Mouse (Mus musculus) thymus, adult 2 months (tissue): ENCODE measurements around the gene Sfswap.

Source experiments
- CTCF ChIP-seq: fragments of 200-500 bp; IDR thresholded peaks from 2 replicates; pipeline ENCODE4 v1.5.1; 2012; ENCODE audit warnings: mild to moderate bottlenecking, control low read depth, low read length, moderate library complexity, borderline replicate concordance; ENCODE audit not compliant: control insufficient read depth, poor library complexity, insufficient read depth; ENCODE audit errors: extremely low read depth
- POLR2A ChIP-seq: fragments of 200-500 bp; IDR thresholded peaks from 2 replicates; pipeline ENCODE4 v1.6.1; 2012; ENCODE audit warnings: mild to moderate bottlenecking, low read length, control low read depth, moderate library complexity; ENCODE audit not compliant: control insufficient read depth, poor library complexity, insufficient read depth; ENCODE audit errors: extremely low read depth

DNA sequence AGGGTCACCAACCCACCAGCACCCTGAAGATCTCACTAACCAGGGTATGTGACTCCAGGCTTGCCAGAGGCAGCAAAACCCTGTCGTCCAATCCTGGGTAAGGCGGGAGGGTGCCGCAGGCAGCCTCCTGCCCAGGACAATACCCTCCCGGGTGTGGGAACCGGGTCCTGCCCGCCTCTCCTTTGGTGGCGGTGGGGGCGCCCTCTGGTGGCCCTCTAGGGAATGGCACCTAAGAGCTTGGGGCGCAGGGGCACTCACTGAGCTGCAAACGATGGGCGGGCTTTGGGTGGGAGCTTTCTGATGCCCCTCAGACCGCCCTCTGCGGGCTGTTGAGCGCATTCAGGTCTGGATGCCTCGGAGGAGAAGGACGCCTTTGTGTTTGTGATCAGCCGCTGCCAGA is 85.0 kb downstream of the Sfswap start:
- TF ChIP-seq CTCF (peak; percentile 98), POLR2A (no peak)
